Mouse (Mus musculus) G1E (cell line): ENCODE data around the gene Emilin1.

Experiments
- CTCF ChIP-seq: IDR thresholded peaks from 2 replicates; pipeline ENCODE4 v1.5.1; 2012; ENCODE audit warnings: low read depth, low read length, inconsistent platforms, mixed read lengths
- GATA1 ChIP-seq: IDR thresholded peaks from 2 replicates; pipeline ENCODE4 v1.6.1; 2012; ENCODE audit warnings: borderline replicate concordance, low read length, inconsistent platforms, mixed read lengths
- GATA2 ChIP-seq: IDR thresholded peaks from 2 replicates; pipeline ENCODE4 v1.6.1; 2012; ENCODE audit warnings: low read depth, low read length, inconsistent platforms, borderline replicate concordance
- POLR2AphosphoS5 ChIP-seq: IDR thresholded peaks from 2 replicates; pipeline ENCODE4 v1.6.1; 2012; ENCODE audit warnings: low read depth, low read length, inconsistent platforms; ENCODE audit not compliant: insufficient replicate concordance

- no peak for TF ChIP-seq GATA2
- no peak for TF ChIP-seq CTCF
- TF ChIP-seq POLR2AphosphoS5: no peak
- no peak for TF ChIP-seq GATA1
Measured at GRCm38 (mm10) chr5:30886209-30886608, 27.0 kb upstream of the Emilin1 start.
